Mouse (Mus musculus) midbrain, embryonic 16.5 days (tissue): Measurements from ENCODE around the gene Frmpd4. TPM values are rescaled to one million over a fixed set of nuclear protein-coding genes. Genes with fewer than 3 reads are reported as not detected.

Source experiments
- ATAC-seq: fragments of 200-750 bp; cut with Nextera tagmentation; 2 replicates; pipeline ENCODE4 v1.8.0; 2017; ENCODE audit warnings: moderate TSS enrichment
- H3K27ac ChIP-seq: fragments of 300-500 bp; sonication (generic); 2 replicates; pipeline ENCODE4 v1.5.1; 2014; ENCODE audit warnings: mild to moderate bottlenecking, low read length, mixed read lengths
- H3K27me3 ChIP-seq: fragments of 300-500 bp; sonication (generic); 2 replicates; pipeline ENCODE4 v1.6.1; 2014; ENCODE audit warnings: low read depth, low read length, mixed read lengths; ENCODE audit not compliant: control insufficient read depth, insufficient read depth
- H3K36me3 ChIP-seq: fragments of 300-500 bp; sonication (generic); 2 replicates; pipeline ENCODE4 v1.6.1; 2014; ENCODE audit warnings: mild to moderate bottlenecking, low read length, moderate library complexity, mixed read lengths; ENCODE audit not compliant: control insufficient read depth, insufficient read depth
- H3K4me1 ChIP-seq: fragments of 300-500 bp; sonication (generic); 2 replicates; pipeline ENCODE4 v1.6.1; 2014; ENCODE audit warnings: mild to moderate bottlenecking, low read length, mixed read lengths; ENCODE audit not compliant: control insufficient read depth, insufficient read depth
- H3K4me2 ChIP-seq: fragments of 300-500 bp; sonication (generic); 2 replicates; pipeline ENCODE4 v1.6.1; 2014; ENCODE audit warnings: mild to moderate bottlenecking, low read length, mixed read lengths
- H3K4me3 ChIP-seq: fragments of 300-500 bp; sonication (generic); 2 replicates; pipeline ENCODE4 v1.5.1; 2014; ENCODE audit warnings: low read depth, mild to moderate bottlenecking, low read length, moderate library complexity, mixed read lengths
- H3K9ac ChIP-seq: fragments of 300-500 bp; sonication (generic); 2 replicates; pipeline ENCODE4 v1.6.1; 2014; ENCODE audit warnings: low read depth, low read length, mixed read lengths
- H3K9me3 ChIP-seq: fragments of 300-500 bp; sonication (generic); replicated peaks from 2 replicates; pipeline ENCODE4 v1.6.1; 2014; ENCODE audit warnings: mild to moderate bottlenecking, low read length, mixed read lengths; ENCODE audit not compliant: control insufficient read depth, poor library complexity, severe bottlenecking
- WGBS: fragments of 180-500 bp; shearing (Covaris S2); extraction: QIAGEN DNeasy Blood & Tissue Kit; methylation state at CpG from one replicate; pipeline ENCODE4 v1.1.7; 2014; 5-methylcytosine and 5-hydroxymethylcytosine counted together
- polyA plus RNA-seq: library from polyadenylated mRNA; unstranded; fragments of >200 nt; fragmentation: Nextera tagmentation; extraction: Ambion mirVana; gene quantifications from 2 replicates; pipeline ENCODE4 v1.2.1, GENCODE M21; 2015

Gene Frmpd4
- polyA plus RNA-seq, 1 experiment from 2014 or later = 2.1 TPM

- H3K9me3 ChIP-seq = no peaks in the 10 kb centered on the region
- no peak overlapping the region for H3K4me2 ChIP-seq
- WGBS = 89% methylated on average over 3 of the region's 3 CpGs
- no peaks in the 10 kb centered on the region for H3K36me3 ChIP-seq
- no peak overlapping the region for H3K27ac ChIP-seq
- H3K9ac ChIP-seq = no peak overlapping the region
- H3K4me1 ChIP-seq = no peaks in the 10 kb centered on the region
- H3K4me3 ChIP-seq = no peak overlapping the region
- ATAC-seq = no peak
- H3K27me3 ChIP-seq = no peaks in the 10 kb centered on the region; the same call in 1 of the 2 replicates
These were observed 370.0 kb downstream of the Frmpd4 start for GRCm38 (mm10) chrX:168207034-168207433.

GRCm38 (mm10) chrX:168191944-168192343 is 385.1 kb downstream of the Frmpd4 start:
- H3K9me3 ChIP-seq = no peaks in the 10 kb centered on the region
- no peak for ATAC-seq
- 58% methylated on average over 1 of the region's 1 CpGs for WGBS

GRCm38 (mm10) chrX:168189563-168189962 is 387.5 kb downstream of the Frmpd4 start:
- no peaks in the 10 kb centered on the region for H3K9me3 ChIP-seq
- H3K36me3 ChIP-seq = no peaks in the 10 kb centered on the region
- ATAC-seq = no peak
- H3K9ac ChIP-seq = no peak overlapping the region
- no peaks in the 10 kb centered on the region for H3K4me1 ChIP-seq
- H3K4me2 ChIP-seq = no peak overlapping the region
- H3K27me3 ChIP-seq = no peaks in the 10 kb centered on the region; the same call in 1 of the 2 replicates
- no peak overlapping the region for H3K4me3 ChIP-seq
- 87% methylated on average over 8 of the region's 8 CpGs for WGBS
- H3K27ac ChIP-seq = no peak overlapping the region

More at GRCm38 (mm10) chrX:168191944-168192343, 385.1 kb downstream of the Frmpd4 start:
- no peaks in the 10 kb centered on the region for H3K4me1 ChIP-seq
- no peak overlapping the region for H3K9ac ChIP-seq
- H3K36me3 ChIP-seq = no peaks in the 10 kb centered on the region
- H3K4me3 ChIP-seq = no peak overlapping the region
- no peaks in the 10 kb centered on the region for H3K27me3 ChIP-seq
- no peak overlapping the region for H3K27ac ChIP-seq
- H3K4me2 ChIP-seq = no peak overlapping the region

- Histone ChIP-seq H3K4me2 (no peak overlapping the region), H3K4me1 (no peaks in the 10 kb centered on the region)
These were observed 414.0 kb downstream of the Frmpd4 start for GRCm38 (mm10) chrX:168163001-168163400.

GRCm38 (mm10) chrX:168158866-168159265 is 418.2 kb downstream of the Frmpd4 start:
- ATAC-seq = no peak
- Histone ChIP-seq H3K9ac (no peak overlapping the region), H3K36me3 (no peaks in the 10 kb centered on the region), H3K27ac (no peak overlapping the region), H3K4me3 (no peak overlapping the region), H3K9me3 (no peaks in the 10 kb centered on the region), H3K4me1 (no peaks in the 10 kb centered on the region), H3K27me3 (no peaks in the 10 kb centered on the region; the same call in 1 of the 2 replicates), H3K4me2 (no peak overlapping the region)
- WGBS = 59% methylated on average over 3 of the region's 3 CpGs

More at GRCm38 (mm10) chrX:168163001-168163400, 414.0 kb downstream of the Frmpd4 start:
- no peaks in the 10 kb centered on the region for H3K36me3 ChIP-seq
- no peak overlapping the region for H3K4me3 ChIP-seq
- H3K27me3 ChIP-seq = no peaks in the 10 kb centered on the region
- ATAC-seq = no peak
- no peak overlapping the region for H3K9ac ChIP-seq
- no peak overlapping the region for H3K27ac ChIP-seq
- no peaks in the 10 kb centered on the region for H3K9me3 ChIP-seq

- Histone ChIP-seq H3K4me1 (no peaks in the 10 kb centered on the region), H3K4me3 (no peak overlapping the region), H3K4me2 (no peak overlapping the region), H3K27me3 (peaks cover 13% of the 10 kb centered on the region), H3K27ac (no peak overlapping the region), H3K36me3 (no peaks in the 10 kb centered on the region), H3K9ac (no peak overlapping the region), H3K9me3 (no peaks in the 10 kb centered on the region)
- no peak for ATAC-seq
These were observed 436.0 kb downstream of the Frmpd4 start for GRCm38 (mm10) chrX:168141051-168141450.

- 0 out of 2 replicates have a peak, but pooled peaks have one; percentile 4 for ATAC-seq
- Histone ChIP-seq H3K9ac (peak overlapping the region; percentile 71; the same call in 1 of the 2 replicates), H3K9me3 (no peaks in the 10 kb centered on the region), H3K27ac (no peak overlapping the region), H3K36me3 (no peaks in the 10 kb centered on the region), H3K27me3 (peaks cover 17% of the 10 kb centered on the region), H3K4me3 (peak overlapping the region; percentile 54), H3K4me1 (no peaks in the 10 kb centered on the region), H3K4me2 (peak overlapping the region; percentile 64)
- 24% methylated on average over 8 of the region's 8 CpGs for WGBS
These were observed 453.0 kb downstream of the Frmpd4 start for GRCm38 (mm10) chrX:168124043-168124442.

GRCm38 (mm10) chrX:168123589-168123965 is 453.5 kb downstream of the Frmpd4 start:
- Histone ChIP-seq H3K4me2 (peak overlapping the region; percentile 64), H3K36me3 (no peaks in the 10 kb centered on the region), H3K4me3 (peak overlapping the region; percentile 54), H3K4me1 (no peaks in the 10 kb centered on the region), H3K9me3 (no peaks in the 10 kb centered on the region), H3K27ac (peak overlapping the region; percentile 48), H3K9ac (peak overlapping the region; percentile 71), H3K27me3 (peaks cover 17% of the 10 kb centered on the region)
- ATAC-seq = peak; percentile 66
- 15% methylated on average over 9 of the region's 11 CpGs for WGBS

GRCm38 (mm10) chrX:168122806-168123588 is 454.0 kb downstream of the Frmpd4 start:
- ATAC-seq = peak; percentile 93
- Histone ChIP-seq H3K9me3 (no peaks in the 10 kb centered on the region), H3K27me3 (peaks cover 20% of the 10 kb centered on the region), H3K9ac (peak overlapping the region; percentile 71), H3K4me1 (no peaks in the 10 kb centered on the region), H3K4me2 (peak overlapping the region; percentile 64), H3K4me3 (peak overlapping the region; percentile 54), H3K27ac (peak overlapping the region; percentile 48), H3K36me3 (no peaks in the 10 kb centered on the region)
- WGBS = 19% methylated on average over 26 of the region's 42 CpGs
